Mouse (Mus musculus): ENCODE results near the gene Zfp808.
"Not testable (repeated sequence)": the region's sequence is repeated elsewhere in the genome, so short reads cannot be mapped to it uniquely, and the experiment has no call there.

DNA sequence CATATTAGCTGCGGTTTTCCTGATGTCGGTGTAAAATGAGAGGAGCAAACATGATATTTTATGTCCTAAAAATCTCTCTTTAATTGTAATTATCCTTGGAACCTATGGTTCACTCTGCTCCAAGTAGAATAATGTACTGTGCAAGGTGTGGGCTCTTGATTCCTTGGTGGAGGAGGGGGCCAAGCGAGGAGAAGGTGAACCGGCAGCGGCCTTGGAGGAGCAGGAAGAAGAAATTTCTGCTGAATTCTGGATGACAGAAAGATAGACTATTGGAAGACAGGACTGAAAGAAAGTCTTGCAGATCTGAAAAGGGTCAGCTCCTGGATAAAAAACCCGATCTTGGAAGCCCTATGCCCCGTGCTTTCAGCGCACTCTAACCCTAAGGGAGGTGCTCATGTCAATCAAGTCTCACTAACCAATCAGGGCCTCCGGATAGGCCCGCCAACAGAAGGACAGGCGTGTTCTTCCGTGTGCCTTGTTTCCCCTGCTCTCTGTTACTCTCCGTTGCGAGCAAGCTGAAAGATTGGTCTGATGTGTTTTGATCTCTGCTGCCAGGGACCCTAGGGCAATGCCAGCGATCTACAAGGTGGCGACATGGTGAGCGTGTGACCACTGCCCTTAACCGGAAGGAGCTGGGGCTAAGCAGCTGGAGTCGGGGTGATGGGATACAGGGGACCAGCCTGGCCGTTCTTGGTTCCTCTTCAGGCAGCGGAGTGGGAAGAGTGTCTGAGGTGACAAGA, at the start of gene Zfp808:
- TF ChIP-seq CTCF (IDR thresholded peaks at IDR 0.05; ENCODE audit: low read depth, low read length); GATA1 (IDR thresholded peaks at IDR 0.05; ENCODE audit: borderline replicate concordance, low read length); TAL1 (conservative IDR thresholded peaks at IDR 0.05; ENCODE audit: low read depth, low read length); POLR2AphosphoS5 (IDR thresholded peaks at IDR 0.05; ENCODE audit: insufficient replicate concordance, low read depth, low read length); GATA2 (IDR thresholded peaks at IDR 0.05; ENCODE audit: borderline replicate concordance, low read depth, low read length): not testable (repeated sequence)
